Mouse (Mus musculus): ENCODE measurements around the gene Iqschfp. TPM values are rescaled to one million over a fixed set of nuclear protein-coding genes. Genes with fewer than 3 reads are reported as not detected.

Iqschfp gene
- total RNA-seq, 4 experiments from 2014 or later: 5.7 to 17.5 (median 8.7) TPM

DNA sequence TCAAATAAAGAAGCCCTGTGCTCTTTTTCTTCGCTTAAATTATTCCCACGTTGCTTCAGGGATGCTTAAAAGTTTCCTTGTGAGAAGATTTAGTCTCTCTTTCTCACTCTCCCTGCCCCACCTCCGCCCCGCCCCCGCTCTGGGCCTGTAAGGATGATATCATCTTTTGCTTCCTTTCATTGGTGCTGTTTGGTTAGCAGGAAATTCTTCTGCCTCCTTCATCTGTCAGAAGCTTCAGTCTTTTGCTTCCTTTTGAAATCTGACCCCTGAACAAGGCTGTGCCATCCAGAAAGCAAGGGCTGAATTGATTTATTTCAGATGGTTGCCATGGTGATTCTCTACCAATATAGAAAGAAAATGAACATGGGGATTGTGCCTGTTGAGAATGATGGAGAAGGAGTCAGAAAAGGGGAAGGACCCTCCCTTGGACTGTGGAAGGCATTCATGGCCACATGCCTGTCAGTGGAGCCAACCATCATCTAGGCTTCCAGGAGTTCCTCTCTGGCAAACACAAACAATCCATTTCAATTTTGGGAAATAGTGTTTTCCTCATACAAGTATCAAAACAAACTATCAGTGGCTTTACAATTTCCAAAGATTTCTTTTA, 62.5 kb downstream of the Iqschfp start:
- DNase-seq (ENCODE audit: low spot score in 2 of 2): peak; percentile 32 to 47

DNA sequence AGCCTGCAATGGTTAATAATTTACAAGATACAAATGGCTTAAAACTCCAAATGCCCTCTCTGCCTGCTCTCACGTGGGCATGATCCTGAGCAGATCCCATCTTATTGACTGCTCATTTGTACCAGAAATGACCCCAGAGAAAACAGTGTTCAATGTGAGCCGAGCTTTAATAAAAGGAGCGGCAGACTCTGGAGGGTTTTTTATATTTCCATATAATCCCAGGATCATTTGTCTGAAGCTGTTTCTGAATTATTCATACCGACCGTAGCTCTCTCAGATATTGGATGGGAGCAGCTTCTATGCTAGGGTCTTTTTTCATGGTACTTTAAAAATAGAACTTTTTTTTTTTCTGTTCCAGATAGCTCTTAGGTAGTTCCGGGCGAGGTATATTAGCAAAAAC, 67.6 kb downstream of the Iqschfp start:
- no peak for DNase-seq (ENCODE audit: low spot score in 2 of 2)

DNA sequence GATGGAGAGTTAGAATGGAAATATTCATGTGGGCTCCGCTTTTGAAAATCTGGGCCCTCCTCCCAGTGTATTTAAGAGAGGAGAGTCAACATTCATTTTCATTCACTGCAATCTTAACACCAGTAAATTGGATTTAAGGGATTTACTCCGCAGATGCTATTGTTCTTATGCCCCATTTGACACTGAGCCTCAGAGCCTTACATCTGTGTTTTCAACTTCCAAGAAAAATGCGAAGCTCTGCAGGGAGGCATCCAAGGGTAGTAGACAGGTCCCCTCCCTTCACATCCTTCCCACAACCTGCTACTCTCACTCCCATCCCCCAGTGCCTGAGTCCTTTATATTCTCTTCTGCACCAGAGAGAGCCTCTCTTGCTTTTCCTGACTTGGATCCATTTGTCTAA, 68.1 kb downstream of the Iqschfp start:
- no peak for DNase-seq (ENCODE audit: low spot score in 2 of 2)

GRCm38 (mm10) chr3:67960727-67961126, 68.7 kb downstream of the Iqschfp start:
- DNase-seq (ENCODE audit: low spot score in 2 of 2): no peak

- DNase-seq (ENCODE audit: low spot score in 2 of 2): no peak
These were observed 70.1 kb downstream of the Iqschfp start for GRCm38 (mm10) chr3:67961934-67962639.

GRCm38 (mm10) chr3:67974340-67974998, 82.4 kb downstream of the Iqschfp start:
- DNase-seq (ENCODE audit: low spot score in 2 of 2): no peak

DNA sequence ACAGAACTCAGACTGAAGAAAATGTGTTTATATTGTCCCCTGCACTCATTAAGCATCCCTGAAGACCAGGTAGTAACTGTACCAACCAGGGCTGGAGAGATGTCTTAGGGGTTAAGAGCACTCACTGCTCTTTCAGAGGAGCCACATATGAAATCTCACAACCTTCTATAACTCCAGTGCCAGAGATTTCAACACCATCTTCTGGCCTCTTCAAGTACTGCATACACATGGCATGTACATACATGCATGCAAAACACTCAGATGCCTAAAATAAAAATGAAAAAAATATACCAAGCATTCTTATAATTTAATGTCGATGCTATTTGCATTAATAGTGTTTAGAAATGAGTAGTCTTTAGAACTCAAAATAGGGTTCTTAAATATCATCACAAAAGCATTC, 88.0 kb downstream of the Iqschfp start:
- DNase-seq (ENCODE audit: low spot score in 2 of 2): no peak

DNA sequence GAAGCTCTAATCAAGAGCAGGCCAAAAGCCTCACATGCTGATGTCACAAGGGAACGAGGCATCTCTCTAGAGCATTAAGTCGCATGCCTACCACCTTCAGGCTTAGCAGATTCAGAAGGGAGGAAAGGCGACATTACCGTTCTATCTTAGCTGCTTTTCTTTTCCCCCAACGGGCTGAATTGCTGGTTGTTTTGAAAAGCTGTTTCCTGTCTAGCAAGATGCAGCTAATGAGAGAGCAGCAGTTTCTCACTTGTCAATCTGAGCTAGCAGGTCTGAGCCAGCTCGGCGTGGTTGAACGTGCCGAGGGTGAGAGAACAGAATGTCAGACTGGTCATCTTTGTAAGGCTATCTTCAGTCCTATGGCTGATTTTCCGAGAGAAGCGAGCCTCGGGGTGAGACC, 91.3 kb downstream of the Iqschfp start:
- no peak for DNase-seq (ENCODE audit: low spot score in 2 of 2)

GRCm38 (mm10) chr3:68002415-68002814, 110.4 kb downstream of the Iqschfp start:
- DNase-seq (ENCODE audit: low spot score in 2 of 2): no peak

GRCm38 (mm10) chr3:68012342-68012741, 120.3 kb downstream of the Iqschfp start:
- no peak for DNase-seq (ENCODE audit: low spot score in 2 of 2)

DNA sequence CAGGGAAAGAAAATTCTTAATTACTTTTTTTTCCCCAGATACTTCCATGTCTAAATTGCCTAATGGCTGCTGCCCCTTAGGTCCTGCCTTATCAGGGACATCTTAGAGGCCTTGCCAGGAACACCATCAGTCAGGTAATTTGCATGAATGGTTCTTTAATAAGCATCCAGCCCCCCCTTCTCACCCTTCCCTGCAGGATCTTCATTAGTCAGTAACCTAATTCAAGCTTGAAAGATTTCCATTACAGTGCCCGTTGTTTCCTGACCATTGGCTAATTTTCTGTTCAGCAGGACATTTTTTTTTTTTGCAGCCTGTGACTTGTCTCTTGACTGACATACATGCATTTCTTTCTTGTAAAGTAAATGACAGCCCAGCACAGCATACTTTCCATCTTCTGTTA, 123.8 kb downstream of the Iqschfp start:
- DNase-seq (ENCODE audit: low spot score in 2 of 2): no peak

GRCm38 (mm10) chr3:68019401-68019800, 127.4 kb downstream of the Iqschfp start:
- no peak for DNase-seq (ENCODE audit: low spot score in 2 of 2)

- DNase-seq (ENCODE audit: low spot score in 2 of 2): no peak
These were observed 144.1 kb downstream of the Iqschfp start for GRCm38 (mm10) chr3:68036097-68036496.

DNA sequence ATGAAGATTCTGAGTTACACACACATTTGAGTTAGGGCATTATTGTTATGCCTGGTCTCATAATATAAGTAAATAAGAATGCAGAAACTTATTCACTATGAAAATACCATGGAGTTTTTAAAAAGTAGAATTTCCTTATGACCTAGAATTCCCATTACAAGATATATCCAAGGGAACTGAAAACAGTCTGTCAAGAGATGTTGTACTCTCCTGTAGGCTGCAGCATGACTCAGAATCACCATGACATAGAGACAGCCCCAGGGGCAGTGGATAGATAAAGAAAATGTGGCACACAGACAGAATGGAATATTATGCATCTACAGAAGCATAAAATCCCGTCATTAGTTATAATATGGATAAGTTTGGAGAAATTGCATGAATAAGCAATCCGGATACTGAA, 150.9 kb downstream of the Iqschfp start:
- no peak for DNase-seq (ENCODE audit: low spot score in 2 of 2)

- no peak for DNase-seq (ENCODE audit: low spot score in 2 of 2)
These were observed 153.7 kb downstream of the Iqschfp start for GRCm38 (mm10) chr3:68045475-68046416.

- no peak for DNase-seq (ENCODE audit: low spot score in 2 of 2)
These were observed 161.5 kb downstream of the Iqschfp start for GRCm38 (mm10) chr3:68053538-68053937.

DNA sequence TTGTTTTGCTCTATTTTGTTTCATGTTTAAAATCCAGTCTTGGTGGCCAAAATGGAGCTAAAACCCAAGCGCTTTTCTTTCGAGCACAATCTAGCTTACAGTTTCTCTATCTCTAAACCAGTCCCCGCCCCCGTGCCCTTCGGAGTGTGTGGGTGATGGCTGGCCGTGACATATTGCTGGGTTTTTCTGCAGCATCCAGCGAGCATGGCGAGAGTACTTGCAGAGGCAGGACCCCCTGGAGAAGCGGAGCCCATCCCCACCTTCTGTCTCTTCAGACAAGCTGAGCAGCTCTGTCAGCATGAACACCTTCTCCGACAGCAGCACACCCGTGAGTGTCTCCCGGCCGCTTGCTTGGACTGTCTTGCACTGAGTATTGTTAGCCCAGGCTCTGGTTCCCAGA, 163.0 kb downstream of the Iqschfp start:
- DNase-seq (ENCODE audit: low spot score in 2 of 2): peak in 1 of 2 experiments; percentile 54

GRCm38 (mm10) chr3:68056373-68057275, 164.6 kb downstream of the Iqschfp start:
- DNase-seq (ENCODE audit: low spot score in 2 of 2): no peak

DNA sequence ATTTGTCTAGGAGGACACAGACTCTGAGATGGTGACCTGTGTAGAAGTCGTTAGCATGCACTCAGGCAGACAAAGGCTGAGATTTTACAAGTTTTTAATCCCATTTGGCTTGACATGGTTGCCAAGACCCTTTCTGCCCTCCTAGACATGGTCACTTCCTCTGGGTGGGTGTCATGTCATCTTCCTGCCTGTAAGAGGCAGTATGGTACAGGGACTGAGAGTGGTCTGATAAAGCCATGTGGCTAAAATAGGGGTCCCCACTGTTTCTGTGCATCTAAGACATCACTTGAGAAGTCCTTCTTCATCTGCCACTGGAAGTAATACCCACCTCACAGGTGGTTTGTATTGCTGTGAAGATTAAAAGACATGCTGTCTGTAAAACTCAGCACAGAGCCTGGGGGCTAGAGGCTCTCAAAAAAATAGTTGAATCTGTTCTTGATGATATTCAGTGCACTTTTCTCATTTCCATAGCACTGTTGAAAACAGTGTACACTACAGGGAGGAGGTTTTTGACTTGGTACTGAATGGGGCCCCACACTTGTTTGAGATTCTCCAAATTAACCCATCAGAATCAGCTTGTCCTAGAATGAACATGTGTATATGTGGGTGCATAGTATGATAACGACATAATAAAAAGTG, 167.2 kb downstream of the Iqschfp start:
- no peak for DNase-seq (ENCODE audit: low spot score in 2 of 2)

GRCm38 (mm10) chr3:68064731-68065130, 172.7 kb downstream of the Iqschfp start, which contains the start of gene Schip1:
Gene Schip1, plus strand, starts transcription at chr3:68064802.
- DNase-seq (ENCODE audit: low spot score in 2 of 2): no peak
